Mouse (Mus musculus) ES-Bruce4 (cell line): ENCODE data around the gene Arhgap44. TPM values are rescaled to one million over a fixed set of nuclear protein-coding genes. Genes with fewer than 3 reads are reported as not detected.

Experiments used
- H3K27ac ChIP-seq: 2 replicates; pipeline ENCODE4 v1.5.1; 2012; ENCODE audit warnings: low read length, inconsistent platforms; ENCODE audit not compliant: insufficient read depth
- H3K27me3 ChIP-seq: 2 replicates; pipeline ENCODE4 v1.6.1; 2012; ENCODE audit warnings: mild to moderate bottlenecking, low read length, inconsistent platforms; ENCODE audit not compliant: control insufficient read depth, poor library complexity, insufficient read depth, severe bottlenecking
- H3K36me3 ChIP-seq: 2 replicates; pipeline ENCODE4 v1.6.1; 2012; ENCODE audit warnings: inconsistent platforms, mild to moderate bottlenecking, low read length, moderate library complexity; ENCODE audit not compliant: control insufficient read depth, poor library complexity, insufficient read depth, severe bottlenecking
- H3K4me1 ChIP-seq: one replicate; pipeline ENCODE4 v1.8.1; 2011; ENCODE audit warnings: low read length; ENCODE audit not compliant: control insufficient read depth, insufficient read depth
- H3K4me3 ChIP-seq: 2 replicates; pipeline ENCODE4 v1.5.1; 2011; ENCODE audit warnings: low read depth, mild to moderate bottlenecking, low read length
- H3K9ac ChIP-seq: 2 replicates; pipeline ENCODE4 v1.6.1; 2012; ENCODE audit warnings: low read depth, mild to moderate bottlenecking, inconsistent platforms; ENCODE audit not compliant: poor library complexity, severe bottlenecking
- H3K9me3 ChIP-seq: replicated peaks from 2 replicates; pipeline ENCODE4 v1.6.1; 2012; ENCODE audit warnings: mild to moderate bottlenecking, low read length, inconsistent platforms; ENCODE audit not compliant: control insufficient read depth, poor library complexity, insufficient read depth, severe bottlenecking
- CTCF ChIP-seq: IDR thresholded peaks from one replicate; pipeline ENCODE4 v1.8.1; 2011; ENCODE audit warnings: low read depth, low read length
- EP300 ChIP-seq: IDR thresholded peaks from 2 replicates; pipeline ENCODE4 v1.6.1; 2011; ENCODE audit warnings: low read depth, low read length; ENCODE audit not compliant: insufficient read depth
- POLR2A ChIP-seq: IDR thresholded peaks from one replicate; pipeline ENCODE4 v1.8.1; 2011; ENCODE audit warnings: low read length; ENCODE audit not compliant: insufficient read depth
- polyA plus RNA-seq: library from polyadenylated mRNA; stranded (reverse); fragments of >200 nt; gene quantifications from 2 replicates; pipeline ENCODE4 v1.2.4, GENCODE M21; 2011; ENCODE audit warnings: low read depth; ENCODE audit not compliant: missing spikeins, insufficient read depth, insufficient read length

The Arhgap44 gene
- 7.9 and 8.6 TPM in 2 replicates for polyA plus RNA-seq

DNA sequence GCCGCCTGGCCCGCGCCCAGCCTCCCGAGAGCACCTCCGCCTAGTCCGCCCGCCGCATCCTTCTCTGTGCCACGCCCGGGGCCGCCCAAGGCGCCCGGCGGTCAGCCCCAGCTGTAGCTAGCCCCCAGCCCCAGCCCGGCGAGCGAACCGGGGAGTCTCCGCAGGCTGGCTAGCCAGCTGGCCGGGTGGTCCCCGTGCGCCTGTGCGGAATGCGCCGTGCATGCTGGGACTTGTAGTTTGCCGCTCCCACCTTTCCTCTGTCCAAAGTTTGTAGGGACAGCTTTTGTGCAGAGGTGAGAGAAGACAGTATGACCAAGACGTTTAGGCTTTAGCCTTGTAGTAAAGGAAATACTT lies at the start of gene Arhgap44:
Arhgap44 (minus strand) TSS at position 195 of the 354 bp plus-strand sequence.
- H3K27me3 ChIP-seq, result no peaks in the 10 kb centered on the region
- H3K36me3 ChIP-seq, result no peaks in the 10 kb centered on the region
- peak within 1 kb of the TSS; percentile 83 for H3K4me3 ChIP-seq
- H3K4me1 ChIP-seq, result no peaks in the 10 kb centered on the region
- no peak within 1 kb of the TSS for H3K27ac ChIP-seq
- TF ChIP-seq POLR2A (no peak), EP300 (no peak), CTCF (no peak)
- H3K9ac ChIP-seq, result peak within 1 kb of the TSS; percentile 80
- H3K9me3 ChIP-seq, result no peaks in the 10 kb centered on the region

DNA sequence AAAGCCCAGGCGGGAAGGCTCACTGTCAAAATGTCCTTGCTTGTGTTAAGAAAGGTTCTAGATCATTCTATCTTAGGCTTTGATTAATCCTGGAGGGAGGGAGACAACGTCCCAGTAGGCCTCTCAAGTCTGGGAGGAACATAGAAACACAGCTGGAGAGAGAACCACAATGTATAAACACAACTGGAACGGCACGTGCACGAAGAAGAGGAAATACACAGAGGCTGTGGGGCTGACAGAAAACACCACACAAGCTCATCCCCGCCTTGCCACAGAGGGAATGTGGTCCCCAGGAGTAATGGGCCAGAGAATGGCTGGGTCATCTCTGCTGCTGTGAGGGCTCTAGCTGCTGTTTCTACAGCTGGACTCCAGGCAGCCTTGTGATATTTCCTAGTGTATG lies 48.9 kb upstream of the Arhgap44 start:
- no peak overlapping the region for H3K4me3 ChIP-seq
- H3K9ac ChIP-seq, result no peak overlapping the region
- H3K36me3 ChIP-seq, result no peaks in the 10 kb centered on the region
- no peaks in the 10 kb centered on the region for H3K4me1 ChIP-seq
- TF ChIP-seq CTCF (no peak), EP300 (no peak), POLR2A (no peak)
- H3K27ac ChIP-seq, result no peak overlapping the region
- H3K27me3 ChIP-seq, result no peaks in the 10 kb centered on the region
- no peaks in the 10 kb centered on the region for H3K9me3 ChIP-seq

DNA sequence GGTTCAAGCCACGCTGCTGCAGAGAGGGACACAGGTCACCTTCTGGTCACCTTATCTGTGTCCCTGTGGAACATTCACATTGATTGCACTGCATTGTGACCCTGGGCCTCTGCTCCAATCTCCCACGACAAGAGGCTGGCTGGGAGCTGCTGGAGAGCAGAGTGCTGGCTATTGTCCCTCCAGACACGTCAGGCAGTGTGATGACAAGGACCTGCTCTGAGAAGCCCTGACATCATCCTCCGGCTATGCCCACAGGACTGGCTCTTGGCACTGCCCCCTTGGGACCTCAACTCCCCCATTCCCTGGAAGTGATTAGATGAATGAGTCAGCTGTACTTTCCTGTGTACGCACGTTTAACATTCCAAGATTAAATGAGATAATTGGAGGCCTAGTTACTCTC lies 46.7 kb upstream of the Arhgap44 start:
- H3K36me3 ChIP-seq, result no peaks in the 10 kb centered on the region
- no peaks in the 10 kb centered on the region for H3K27me3 ChIP-seq
- no peak overlapping the region for H3K4me3 ChIP-seq
- no peaks in the 10 kb centered on the region for H3K4me1 ChIP-seq
- no peak overlapping the region for H3K27ac ChIP-seq
- TF ChIP-seq EP300 (no peak), POLR2A (no peak), CTCF (no peak)
- H3K9ac ChIP-seq, result no peak overlapping the region
- no peaks in the 10 kb centered on the region for H3K9me3 ChIP-seq

DNA sequence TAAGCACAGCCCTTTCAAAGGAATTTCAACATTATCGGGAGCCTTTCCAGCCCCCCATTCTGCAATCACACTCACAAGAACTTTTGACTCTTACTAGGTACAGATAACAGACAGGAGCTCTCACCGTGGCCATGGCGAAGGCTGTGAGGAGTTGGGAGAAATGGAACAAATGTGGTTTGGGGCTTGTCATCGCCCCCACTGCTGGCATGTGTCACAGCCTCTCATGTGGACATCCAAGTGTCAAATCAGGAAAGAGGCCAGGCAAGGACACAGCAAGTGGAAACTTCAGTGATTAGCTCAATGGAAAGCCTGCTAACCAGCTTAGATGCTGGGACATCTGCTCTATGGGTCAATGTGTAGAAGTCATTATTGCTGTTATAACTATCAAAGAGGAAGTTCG lies 42.5 kb upstream of the Arhgap44 start:
- H3K9ac ChIP-seq, result no peak overlapping the region
- TF ChIP-seq EP300, result no peak
- no peak for TF ChIP-seq CTCF
- TF ChIP-seq POLR2A, result no peak
- H3K4me1 ChIP-seq, result no peaks in the 10 kb centered on the region
- H3K4me3 ChIP-seq, result no peak overlapping the region
- H3K27ac ChIP-seq, result no peak overlapping the region
- no peaks in the 10 kb centered on the region for H3K36me3 ChIP-seq
- no peaks in the 10 kb centered on the region for H3K9me3 ChIP-seq
- no peaks in the 10 kb centered on the region for H3K27me3 ChIP-seq

DNA sequence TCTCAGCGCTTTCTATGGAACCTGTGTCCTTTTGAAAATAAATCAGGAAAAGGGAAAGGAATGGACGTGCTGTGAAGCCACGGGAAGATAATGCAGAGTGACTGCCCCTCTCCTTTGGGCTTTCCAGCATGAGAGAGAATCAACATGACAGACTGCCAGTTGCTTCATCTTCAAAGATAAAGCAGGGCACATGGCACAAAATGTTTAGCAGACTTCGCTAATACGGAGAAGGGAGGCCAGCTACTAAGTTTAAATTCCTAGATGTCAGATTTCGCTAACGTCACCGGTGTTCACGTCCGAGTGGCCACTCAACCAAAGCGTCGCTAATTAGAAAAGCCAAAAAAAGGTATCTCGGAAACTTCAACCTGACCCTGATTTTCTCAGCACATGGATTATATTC lies 41.9 kb upstream of the Arhgap44 start:
- no peak for TF ChIP-seq CTCF
- no peak for TF ChIP-seq EP300
- no peak for TF ChIP-seq POLR2A

DNA sequence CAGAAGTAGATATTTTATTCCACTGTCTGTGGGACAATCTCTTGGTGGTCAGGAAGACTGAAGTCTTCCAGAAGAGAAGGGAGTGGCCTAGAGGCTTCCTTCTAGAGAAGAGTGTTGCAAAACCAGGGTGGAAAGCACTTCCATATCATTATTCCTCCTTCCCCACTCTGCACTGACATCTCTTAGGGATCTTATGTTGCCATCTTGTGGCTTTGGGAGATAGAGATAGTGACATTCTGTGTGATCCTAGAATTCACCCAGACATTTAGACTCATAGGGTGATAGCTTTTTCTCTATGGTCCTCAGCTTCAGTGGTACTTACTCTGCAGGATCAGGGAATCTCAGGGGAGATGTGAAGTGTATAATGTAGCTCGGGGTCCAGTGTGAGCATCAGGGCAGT lies 40.3 kb upstream of the Arhgap44 start:
- Histone ChIP-seq H3K36me3 (no peaks in the 10 kb centered on the region), H3K4me3 (no peak overlapping the region), H3K9ac (no peak overlapping the region), H3K27ac (no peak overlapping the region), H3K9me3 (no peaks in the 10 kb centered on the region), H3K4me1 (no peaks in the 10 kb centered on the region), H3K27me3 (no peaks in the 10 kb centered on the region)
- TF ChIP-seq CTCF (no peak), POLR2A (no peak), EP300 (no peak)

More for the DNA sequence above, 41.9 kb upstream of the Arhgap44 start:
- Histone ChIP-seq H3K9me3 (no peaks in the 10 kb centered on the region), H3K4me3 (no peak overlapping the region), H3K27ac (no peak overlapping the region), H3K4me1 (no peaks in the 10 kb centered on the region), H3K36me3 (no peaks in the 10 kb centered on the region), H3K27me3 (no peaks in the 10 kb centered on the region), H3K9ac (no peak overlapping the region)
